Mouse (Mus musculus) limb, embryonic 11.5 days (tissue): Measurements from ENCODE around the gene Slc17a7. TPM values are rescaled to one million over a fixed set of nuclear protein-coding genes. Genes with fewer than 3 reads are reported as not detected.

Experiments
- ATAC-seq: fragments of 200-750 bp; cut with Nextera tagmentation; 2 replicates; pipeline ENCODE4 v1.8.0; 2017; ENCODE audit warnings: low read depth; ENCODE audit not compliant: insufficient number of reproducible peaks, low FRiP score, low TSS enrichment
- DNase-seq: peaks from one replicate; pipeline ENCODE4 v3.0.0-alpha.2; 2015; ENCODE audit warnings: low spot score
- H3K27ac ChIP-seq: fragments of 300-500 bp; sonication (generic); replicated peaks from 2 replicates; pipeline ENCODE4 v1.5.1; 2014; ENCODE audit warnings: low read depth, mild to moderate bottlenecking, low read length
- H3K27me3 ChIP-seq: fragments of 300-500 bp; sonication (generic); 2 replicates; pipeline ENCODE4 v1.6.1; 2014; ENCODE audit warnings: mild to moderate bottlenecking, low read length, mixed read lengths; ENCODE audit not compliant: control insufficient read depth, insufficient read depth
- H3K36me3 ChIP-seq: fragments of 300-500 bp; sonication (generic); 2 replicates; pipeline ENCODE4 v1.6.1; 2014; ENCODE audit warnings: mild to moderate bottlenecking, low read length, moderate library complexity, mixed read lengths; ENCODE audit not compliant: control insufficient read depth, insufficient read depth
- H3K4me1 ChIP-seq: fragments of 300-500 bp; sonication (generic); 2 replicates; pipeline ENCODE4 v1.6.1; 2014; ENCODE audit warnings: low read length, mixed read lengths; ENCODE audit not compliant: control insufficient read depth, insufficient read depth
- H3K4me2 ChIP-seq: fragments of 300-500 bp; sonication (generic); 2 replicates; pipeline ENCODE4 v1.6.1; 2014; ENCODE audit warnings: low read depth, mild to moderate bottlenecking, moderate library complexity; ENCODE audit not compliant: severe bottlenecking
- H3K4me3 ChIP-seq: fragments of 300-500 bp; sonication (generic); 2 replicates; pipeline ENCODE4 v1.5.1; 2014; ENCODE audit warnings: low read depth, low read length
- H3K9ac ChIP-seq: fragments of 300-500 bp; sonication (generic); 2 replicates; pipeline ENCODE4 v1.6.1; 2014; ENCODE audit warnings: mild to moderate bottlenecking, low read length
- H3K9me3 ChIP-seq: fragments of 300-500 bp; sonication (generic); 2 replicates; pipeline ENCODE4 v1.6.1; 2016; ENCODE audit warnings: low read length; ENCODE audit not compliant: control insufficient read depth
- WGBS: fragments of 180-500 bp; shearing (Covaris S2); extraction: QIAGEN DNeasy Blood & Tissue Kit; methylation state at CpG from one replicate; pipeline ENCODE4 v1.1.7; 2014; 5-methylcytosine and 5-hydroxymethylcytosine counted together
- polyA plus RNA-seq: library from polyadenylated mRNA; unstranded; fragments of >200 nt; fragmentation: Nextera tagmentation; extraction: Ambion mirVana; gene quantifications from 2 replicates; pipeline ENCODE4 v1.2.1, GENCODE M21; 2014

Gene Slc17a7
- polyA plus RNA-seq, 1 experiment from 2014 or later = 0.11 TPM

GRCm38 (mm10) chr7:45137171-45138006, 26.4 kb upstream of the Slc17a7 start:
- ATAC-seq (no peak), DNase-seq (no peak)
- H3K27ac ChIP-seq = no peak overlapping the region
- H3K4me3 ChIP-seq = no peak overlapping the region
- no peaks in the 10 kb centered on the region for H3K4me1 ChIP-seq
- no peaks in the 10 kb centered on the region for H3K36me3 ChIP-seq
- H3K4me2 ChIP-seq = no peak overlapping the region
- no peak overlapping the region for H3K9ac ChIP-seq
- 83% methylated on average over 12 of the region's 12 CpGs for WGBS
- no peaks in the 10 kb centered on the region for H3K9me3 ChIP-seq
- no peaks in the 10 kb centered on the region; the same call in 1 of the 2 replicates for H3K27me3 ChIP-seq

- no peak for DNase-seq
- Histone ChIP-seq H3K9ac (no peak overlapping the region), H3K27me3 (no peaks in the 10 kb centered on the region; the same call in 1 of the 2 replicates), H3K4me1 (no peaks in the 10 kb centered on the region), H3K27ac (no peak overlapping the region), H3K4me3 (no peak overlapping the region), H3K9me3 (no peaks in the 10 kb centered on the region), H3K4me2 (no peak overlapping the region), H3K36me3 (no peaks in the 10 kb centered on the region; the same call in 1 of the 2 replicates)
- WGBS = 69% methylated on average over 1 of the region's 1 CpGs
- no peak for ATAC-seq
These were observed 25.3 kb upstream of the Slc17a7 start for GRCm38 (mm10) chr7:45138403-45138802.

GRCm38 (mm10) chr7:45139904-45140723, 23.6 kb upstream of the Slc17a7 start:
- H3K36me3 ChIP-seq = no peaks in the 10 kb centered on the region; the same call in 1 of the 2 replicates
- H3K27ac ChIP-seq = no peak overlapping the region
- ATAC-seq (no peak), DNase-seq (no peak)
- no peak overlapping the region for H3K9ac ChIP-seq
- H3K27me3 ChIP-seq = no peaks in the 10 kb centered on the region; the same call in 1 of the 2 replicates
- WGBS = 73% methylated on average over 8 of the region's 8 CpGs
- H3K4me3 ChIP-seq = no peak overlapping the region
- H3K9me3 ChIP-seq = no peaks in the 10 kb centered on the region
- no peaks in the 10 kb centered on the region for H3K4me1 ChIP-seq
- no peak overlapping the region for H3K4me2 ChIP-seq

GRCm38 (mm10) chr7:45141319-45141718, 22.4 kb upstream of the Slc17a7 start:
- DNase-seq (no peak), ATAC-seq (no peak)
- no peak overlapping the region for H3K4me2 ChIP-seq
- no peak overlapping the region for H3K27ac ChIP-seq
- H3K4me3 ChIP-seq = no peak overlapping the region
- no peaks in the 10 kb centered on the region; the same call in 1 of the 2 replicates for H3K36me3 ChIP-seq
- H3K9me3 ChIP-seq = no peaks in the 10 kb centered on the region
- no peak overlapping the region for H3K9ac ChIP-seq
- no peaks in the 10 kb centered on the region for H3K4me1 ChIP-seq
- H3K27me3 ChIP-seq = no peaks in the 10 kb centered on the region; the same call in 1 of the 2 replicates
- 91% methylated on average over 3 of the region's 3 CpGs for WGBS

GRCm38 (mm10) chr7:45141914-45142313, 21.8 kb upstream of the Slc17a7 start:
- ATAC-seq = no peak
- no peaks in the 10 kb centered on the region for H3K9me3 ChIP-seq
- H3K4me1 ChIP-seq = no peaks in the 10 kb centered on the region
- H3K36me3 ChIP-seq = no peaks in the 10 kb centered on the region; the same call in 1 of the 2 replicates
- H3K9ac ChIP-seq = no peak overlapping the region
- no peak overlapping the region for H3K27ac ChIP-seq
- no peak for DNase-seq
- WGBS = 92% methylated on average over 5 of the region's 5 CpGs
- no peaks in the 10 kb centered on the region; the same call in 1 of the 2 replicates for H3K27me3 ChIP-seq
- no peak overlapping the region for H3K4me3 ChIP-seq
- no peak overlapping the region for H3K4me2 ChIP-seq

- 83% methylated on average over 13 of the region's 13 CpGs for WGBS
- Histone ChIP-seq H3K9me3 (no peaks in the 10 kb centered on the region), H3K4me2 (no peak overlapping the region), H3K4me3 (no peak overlapping the region), H3K27me3 (no peaks in the 10 kb centered on the region), H3K4me1 (no peaks in the 10 kb centered on the region), H3K27ac (no peak overlapping the region), H3K9ac (no peak overlapping the region), H3K36me3 (peaks cover 2% of the 10 kb centered on the region; the same call in 1 of the 2 replicates)
- no peak for ATAC-seq
- no peak for DNase-seq
These were observed 19.2 kb upstream of the Slc17a7 start for GRCm38 (mm10) chr7:45144368-45145174.

- Histone ChIP-seq H3K27ac (no peak overlapping the region), H3K4me2 (no peak overlapping the region), H3K9ac (no peak overlapping the region), H3K36me3 (peaks cover 2% of the 10 kb centered on the region; the same call in 1 of the 2 replicates), H3K9me3 (no peaks in the 10 kb centered on the region), H3K4me3 (no peak overlapping the region), H3K27me3 (no peaks in the 10 kb centered on the region), H3K4me1 (no peaks in the 10 kb centered on the region)
- DNase-seq (no peak), ATAC-seq (no peak)
- WGBS = 93% methylated on average over 8 of the region's 8 CpGs
These were observed 18.3 kb upstream of the Slc17a7 start for GRCm38 (mm10) chr7:45145460-45145859.

GRCm38 (mm10) chr7:45147267-45147666, 16.5 kb upstream of the Slc17a7 start:
- ATAC-seq (no peak), DNase-seq (no peak)
- 94% methylated on average over 11 of the region's 11 CpGs for WGBS
- Histone ChIP-seq H3K4me2 (no peak overlapping the region), H3K4me1 (0 out of 2 replicates have a peak, but pooled peaks cover 10% of the 10 kb centered on the region), H3K9me3 (no peaks in the 10 kb centered on the region), H3K9ac (no peak overlapping the region), H3K27me3 (no peaks in the 10 kb centered on the region), H3K4me3 (no peak overlapping the region), H3K27ac (no peak overlapping the region), H3K36me3 (peaks cover 2% of the 10 kb centered on the region; the same call in 1 of the 2 replicates)
